In genomic region chr4:46025893-46026292, GRCm38 (mm10) we compare ENCODE assay signal across 8 mouse cellular contexts. TPM values are rescaled to one million over a fixed set of nuclear protein-coding genes. Genes with fewer than 3 reads are reported as not detected.
DNase-seq lines count a peak whose midpoint lies in the region; ATAC-seq and TF ChIP-seq lines count a peak whose summit lies in the region.

No protein-coding gene starts in this region.

- DNase-seq in heart, adult 11 months, result peak; percentile 88
- no peak for DNase-seq in heart, embryonic 10.5 days (ENCODE audit: low spot score)
- DNase-seq in thymus, postnatal 4 days, result peak; percentile 39
- no peak for DNase-seq in thymus, postnatal 14 days

- H3K36me3 ChIP-seq in heart, embryonic 10.5 days, result no peaks in the 10 kb centered on the region
- peaks cover 18% of the 10 kb centered on the region for H3K36me3 ChIP-seq in intestine, postnatal 0 days (ENCODE audit: control insufficient read depth, insufficient read depth)
- H3K36me3 ChIP-seq in lung, embryonic 16.5 days (ENCODE audit: control insufficient read depth, insufficient read depth, low read length), result no peaks in the 10 kb centered on the region
- H3K36me3 ChIP-seq in forebrain, embryonic 15.5 days, result no peaks in the 10 kb centered on the region

- H3K27ac ChIP-seq in heart, embryonic 10.5 days, result no peak overlapping the region
- H3K27ac ChIP-seq in intestine, postnatal 0 days (ENCODE audit: low read depth, low read length), result no peak overlapping the region
- H3K27ac ChIP-seq in lung, embryonic 16.5 days (ENCODE audit: low read length), result no peak overlapping the region
- H3K27ac ChIP-seq in forebrain, embryonic 15.5 days (replicated peaks), result no peak overlapping the region

- no peaks in the 10 kb centered on the region for H3K27me3 ChIP-seq in heart, embryonic 10.5 days (ENCODE audit: insufficient read depth, poor library complexity, severe bottlenecking)
- H3K27me3 ChIP-seq in intestine, postnatal 0 days (replicated peaks; ENCODE audit: control insufficient read depth, insufficient read depth, low read length), result no peaks in the 10 kb centered on the region
- no peaks in the 10 kb centered on the region for H3K27me3 ChIP-seq in lung, embryonic 16.5 days (ENCODE audit: control insufficient read depth, insufficient read depth, low read depth, low read length)
- H3K27me3 ChIP-seq in forebrain, embryonic 15.5 days, result no peaks in the 10 kb centered on the region

- H3K4me3 ChIP-seq in heart, embryonic 10.5 days, result no peak overlapping the region
- H3K4me3 ChIP-seq in intestine, postnatal 0 days (ENCODE audit: low read depth, low read length), result no peak overlapping the region
- no peak overlapping the region for H3K4me3 ChIP-seq in lung, embryonic 16.5 days (ENCODE audit: low read length)
- no peak overlapping the region for H3K4me3 ChIP-seq in forebrain, embryonic 15.5 days

- H3K9ac ChIP-seq in intestine, postnatal 0 days (ENCODE audit: low read depth, low read length), result no peak overlapping the region
- H3K9ac ChIP-seq in lung, embryonic 16.5 days (ENCODE audit: low read length), result no peak overlapping the region
- H3K9ac ChIP-seq in forebrain, embryonic 15.5 days (replicated peaks), result no peak overlapping the region

- no peak for ATAC-seq in intestine, postnatal 0 days
- peak; percentile 41 for ATAC-seq in lung, embryonic 16.5 days (ENCODE audit: low read depth)
- ATAC-seq in inflammation-experienced regulatory T-cells, adult 6 months, result no peak
- ATAC-seq in forebrain, embryonic 15.5 days (replicated peaks), result no peak

- peaks cover 34% of the 10 kb centered on the region for H3K4me1 ChIP-seq in heart, embryonic 10.5 days
- H3K4me1 ChIP-seq in intestine, postnatal 0 days (replicated peaks; ENCODE audit: control insufficient read depth, insufficient read depth, low read length), result no peaks in the 10 kb centered on the region
- H3K4me1 ChIP-seq in lung, embryonic 16.5 days (replicated peaks; ENCODE audit: control insufficient read depth, insufficient read depth, low read length), result no peaks in the 10 kb centered on the region
- no peaks in the 10 kb centered on the region for H3K4me1 ChIP-seq in forebrain, embryonic 15.5 days

- WGBS in heart, embryonic 10.5 days, result 31% methylated on average over 7 of the region's 7 CpGs
- WGBS in intestine, postnatal 0 days, result 44% methylated on average over 7 of the region's 7 CpGs
- WGBS in lung, embryonic 16.5 days, result 38% methylated on average over 7 of the region's 7 CpGs
- 54% methylated on average over 7 of the region's 7 CpGs for whole genome bisulfite sequencing in forebrain, embryonic 15.5 days

- no peak overlapping the region for H3K4me2 ChIP-seq in intestine, postnatal 0 days (replicated peaks; ENCODE audit: low read depth)
- H3K4me2 ChIP-seq in lung, embryonic 16.5 days (ENCODE audit: low read depth, low read length), result no peak overlapping the region
- H3K4me2 ChIP-seq in forebrain, embryonic 15.5 days (replicated peaks), result no peak overlapping the region

- TF ChIP-seq CTCF in intestine, postnatal 0 days (IDR thresholded peaks at IDR 0.05; ENCODE audit: low read depth), result peak; percentile 79

- H3K9me3 ChIP-seq in heart, embryonic 10.5 days, result no peaks in the 10 kb centered on the region
- H3K9me3 ChIP-seq in intestine, postnatal 0 days (ENCODE audit: control insufficient read depth), result no peaks in the 10 kb centered on the region
- no peaks in the 10 kb centered on the region for H3K9me3 ChIP-seq in lung, embryonic 16.5 days (ENCODE audit: control insufficient read depth, low read length)
- H3K9me3 ChIP-seq in forebrain, embryonic 15.5 days, result no peaks in the 10 kb centered on the region

RNA-seq across cellular contexts. Expression of gene Tmod1, which starts 12.8 kb away (rescaled TPM):
- polyA plus RNA-seq in heart, embryonic 10.5 days (2016; fragmentation: Nextera tagmentation; extraction: Ambion mirVana), result 132 and 215 TPM in 2 replicates
- polyA plus RNA-seq in intestine, postnatal 0 days (2015; fragmentation: Nextera tagmentation; extraction: Ambion mirVana), result 4.7 and 5.2 TPM in 2 replicates
- 10.8 and 11.4 TPM in 2 replicates for polyA plus RNA-seq in lung, embryonic 16.5 days (2015; fragmentation: Nextera tagmentation; extraction: Ambion mirVana)
- 1 to 10 TPM in 2 of 3 experiments, not detected in 1; 4.1 to 5.1 TPM for polyA plus RNA-seq in inflammation-experienced regulatory T-cells, adult 6 months (2017; shearing (Covaris generic))
- 0.52 and 0.66 TPM in 2 replicates for polyA plus RNA-seq in forebrain, embryonic 15.5 days (2015; fragmentation: Nextera tagmentation; extraction: Ambion mirVana)

Comparison
In these comparisons a context has a peak if more than half of its experiments do, and no peak if none do; other contexts are left out.
1. DNase-seq: peak in heart, adult 11 months (single experiment) and thymus, postnatal 4 days (single experiment); none in heart, embryonic 10.5 days (single experiment) and thymus, postnatal 14 days (single experiment).
2. RNA of gene Tmod1, which starts 12.8 kb away (polyA plus RNA-seq): 132 to 215 TPM in heart, embryonic 10.5 days; 10.8 to 11.4 TPM in lung, embryonic 16.5 days, 4.7 to 5.2 TPM in intestine, postnatal 0 days, 4.1 to 5.1 TPM in inflammation-experienced regulatory T-cells, adult 6 months and 0.52 to 0.66 TPM in forebrain, embryonic 15.5 days; every median in the first group is over 10 times any median in the second.